Mouse (Mus musculus) layer of hippocampus, adult 11-12 months (tissue): ENCODE data around the gene Maf.
A peak's percentile ranks its signal among the peaks of the same experiment; 100 is the strongest.

ENCODE experiments used
- DNase-seq: peaks from one replicate; pipeline ENCODE4 v3.0.0; 2022; ENCODE audit warnings: low spot score

Maf gene

GRCm38 (mm10) chr8:115705591-115706110, 1.9 kb downstream of the Maf start:
- peak; percentile 27 for DNase-seq

- no peak for DNase-seq
Observed at GRCm38 (mm10) chr8:115703056-115703455, 4.5 kb downstream of the Maf start.

GRCm38 (mm10) chr8:115701001-115701400, 6.6 kb downstream of the Maf start:
- DNase-seq = no peak

GRCm38 (mm10) chr8:115699151-115699550, 8.4 kb downstream of the Maf start:
- DNase-seq = no peak

- no peak for DNase-seq
Observed at GRCm38 (mm10) chr8:115697410-115697809, 10.2 kb downstream of the Maf start.

GRCm38 (mm10) chr8:115696661-115697060, 10.9 kb downstream of the Maf start:
- DNase-seq = no peak

GRCm38 (mm10) chr8:115687349-115687748, 20.2 kb downstream of the Maf start:
- DNase-seq = no peak

GRCm38 (mm10) chr8:115683309-115683708, 24.3 kb downstream of the Maf start:
- no peak for DNase-seq

GRCm38 (mm10) chr8:115679539-115679938, 28.1 kb downstream of the Maf start:
- no peak for DNase-seq

GRCm38 (mm10) chr8:115664866-115665265, 42.7 kb downstream of the Maf start:
- DNase-seq = no peak

- peak; percentile 52 for DNase-seq
Observed at GRCm38 (mm10) chr8:115650110-115650521, 57.5 kb downstream of the Maf start.

GRCm38 (mm10) chr8:115645139-115645538, 62.5 kb downstream of the Maf start:
- DNase-seq = no peak

- no peak for DNase-seq
Observed at GRCm38 (mm10) chr8:115641936-115642335, 65.7 kb downstream of the Maf start.

GRCm38 (mm10) chr8:115639951-115640350, 67.6 kb downstream of the Maf start:
- no peak for DNase-seq

- DNase-seq = no peak
Observed at GRCm38 (mm10) chr8:115636751-115637150, 70.8 kb downstream of the Maf start.
